ENCODE assay signal across 12 mouse cellular contexts in genomic region chr12:83430207-83430606, GRCm38 (mm10).
"Had no signal": no experiment of that assay in that cellular context is flagged by ENCODE, and none has a peak within 500 bp of the region (broad histone marks: within the 10 kb centered on the region; RNA-seq: fewer than 3 reads in every experiment).

No protein-coding gene starts in this region.

- H3K27ac ChIP-seq: hindbrain, embryonic 13.5 days; hindbrain, postnatal 0 days; left cerebral cortex, adult 2 months; limb, embryonic 10.5 days; midbrain, embryonic 13.5 days had no signal

- H3K4me2 ChIP-seq: hindbrain, embryonic 13.5 days; midbrain, embryonic 13.5 days had no signal

- H3K9me3 ChIP-seq: hindbrain, embryonic 13.5 days; limb, embryonic 10.5 days; midbrain, embryonic 13.5 days had no signal

- DNase-seq: kidney, postnatal 4 days; lung, adult 2 months; lung, postnatal 36 days; spleen, adult 18-20 months; thymus, adult 18-20 months; thymus, postnatal 25 days had no signal

- H3K36me3 ChIP-seq: hindbrain, embryonic 13.5 days; limb, embryonic 10.5 days; midbrain, embryonic 13.5 days had no signal

- ATAC-seq: hindbrain, postnatal 0 days; lung, postnatal 0 days; midbrain, embryonic 13.5 days had no signal

- H3K27me3 ChIP-seq: hindbrain, embryonic 13.5 days; midbrain, embryonic 13.5 days had no signal

- H3K4me3 ChIP-seq: hindbrain, embryonic 13.5 days; left cerebral cortex, adult 2 months; limb, embryonic 10.5 days; midbrain, embryonic 13.5 days had no signal

- H3K9ac ChIP-seq: hindbrain, embryonic 13.5 days; midbrain, embryonic 13.5 days had no signal
